Mouse (Mus musculus) layer of hippocampus, adult 9-11 months (tissue): ENCODE results near the gene Cby1.

Experiments
- DNase-seq: peaks from one replicate; pipeline ENCODE4 v3.0.0; 2022

The Cby1 gene

DNA sequence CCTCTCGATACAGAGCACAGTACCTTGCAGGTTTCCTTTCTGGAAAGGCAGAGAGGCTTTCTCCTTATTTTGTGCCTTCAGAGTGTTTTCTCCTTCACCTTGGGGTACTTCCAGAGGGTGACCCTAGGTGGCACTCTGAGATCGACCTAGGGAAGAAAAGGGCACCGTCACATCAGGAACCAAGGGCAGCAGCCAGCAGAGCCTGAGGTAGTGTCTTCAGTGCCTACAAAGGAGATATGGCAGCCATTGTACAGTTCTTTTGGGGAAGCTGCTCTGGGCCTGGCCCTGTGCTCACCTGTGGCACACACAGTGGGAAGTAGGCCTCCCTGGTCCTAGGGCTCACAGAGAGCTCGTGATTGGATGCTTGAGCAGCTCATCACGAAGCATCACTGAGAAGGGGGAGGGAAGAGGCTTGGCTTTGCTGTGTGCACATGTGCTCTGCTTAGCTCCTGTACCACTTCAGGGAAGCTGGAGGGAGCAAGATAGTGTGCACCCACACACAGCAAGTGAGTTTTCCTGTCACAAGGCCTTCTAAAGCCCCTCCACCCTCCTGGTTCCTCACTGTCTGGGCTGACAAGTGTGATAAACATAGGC, 49.3 kb downstream of the Cby1 start:
- DNase-seq: no peak

DNA sequence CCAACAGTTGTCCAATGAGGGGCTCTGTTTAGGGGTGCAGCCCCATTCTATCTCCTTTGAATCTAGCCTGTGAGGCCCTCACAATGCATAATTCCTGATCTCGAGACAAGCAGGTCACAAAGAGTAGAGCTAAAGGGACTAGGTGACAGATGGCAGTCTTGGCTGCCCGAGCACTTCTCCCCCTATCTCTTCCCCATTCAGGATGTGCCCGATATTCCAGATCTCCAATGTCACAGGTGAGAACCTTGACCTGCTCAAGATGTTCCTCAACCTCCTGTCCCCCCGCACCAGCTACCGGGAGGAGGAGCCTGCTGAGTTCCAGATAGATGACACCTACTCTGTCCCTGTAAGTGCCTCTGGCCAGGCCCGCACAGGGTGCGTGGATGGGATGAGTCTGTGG, 56.6 kb downstream of the Cby1 start:
- DNase-seq: no peak

DNA sequence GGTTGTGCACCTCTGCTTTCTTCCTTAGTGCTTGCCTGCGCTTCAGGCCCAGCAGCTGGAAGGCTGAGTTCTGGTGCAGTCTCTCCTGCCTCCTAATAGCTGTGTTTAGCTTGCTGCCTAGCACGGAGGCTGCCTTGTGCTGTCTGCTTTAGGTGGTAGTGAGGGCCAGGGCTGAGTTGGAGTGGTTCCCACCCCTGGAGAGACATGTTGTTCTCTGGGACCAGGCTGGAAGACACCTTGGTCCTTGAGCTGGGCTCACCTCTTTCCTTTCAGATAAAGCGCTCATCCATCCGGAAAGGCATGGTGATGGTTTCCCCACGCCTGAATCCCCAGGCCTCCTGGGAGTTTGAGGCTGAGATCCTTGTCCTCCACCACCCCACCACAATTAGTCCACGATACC, 57.7 kb downstream of the Cby1 start:
- DNase-seq: no peak
